ENCODE assay signal across 8 mouse cellular contexts in genomic region chr7:110164712-110165122, GRCm38 (mm10). TPM values are rescaled to one million over a fixed set of nuclear protein-coding genes. Genes with fewer than 3 reads are reported as not detected.
DNase-seq lines count a peak whose midpoint lies in the region; ATAC-seq and TF ChIP-seq lines count a peak whose summit lies in the region.

No protein-coding gene starts in this region.

- H3K9me3 ChIP-seq in kidney, embryonic 14.5 days (ENCODE audit: control insufficient read depth, low read length): no peaks in the 10 kb centered on the region
- H3K9me3 ChIP-seq in limb, embryonic 15.5 days: no peaks in the 10 kb centered on the region

- peak overlapping the region; percentile 85 for H3K27ac ChIP-seq in bone marrow macrophage, adult 2 months (ENCODE audit: insufficient read depth, low read depth, low read length)
- H3K27ac ChIP-seq in embryonic fibroblast, embryonic 13.5 days (ENCODE audit: insufficient read depth, low read length): peak overlapping the region; percentile 96
- peak overlapping the region; percentile 94 for H3K27ac ChIP-seq in kidney, embryonic 14.5 days (ENCODE audit: low read depth, low read length)
- H3K27ac ChIP-seq in limb, embryonic 15.5 days: peak overlapping the region; percentile 97

- WGBS in kidney, embryonic 14.5 days: under 1% methylated on average over 20 of the region's 20 CpGs
- WGBS in limb, embryonic 15.5 days: under 1% methylated on average over 20 of the region's 20 CpGs

- peak; percentile 64 for TF ChIP-seq CTCF in bone marrow macrophage, adult 2 months (IDR thresholded peaks at IDR 0.05; ENCODE audit: low read depth, low read length)
- peak; percentile 96 for TF ChIP-seq CTCF in embryonic fibroblast, embryonic 13.5 days (IDR thresholded peaks at IDR 0.05; ENCODE audit: borderline replicate concordance, insufficient read depth, low read length)

- peak; percentile 98 for DNase-seq in A20 (ENCODE audit: low read depth, low spot score)
- peak; percentile 91 to 94 for DNase-seq in heart, adult 9 months (ENCODE audit: low spot score in 2 of 2)
- DNase-seq in monocyte, adult 2 months (ENCODE audit: low read depth in 1 of 2, low spot score in 2 of 2): peak; percentile 80 to 88
- peak; percentile 95 to 96 for DNase-seq in spleen, postnatal 36 days (ENCODE audit: low spot score in 2 of 2)

- peaks cover 15% of the 10 kb centered on the region for H3K4me1 ChIP-seq in bone marrow macrophage, adult 2 months (ENCODE audit: control insufficient read depth, insufficient read depth, low read length)
- H3K4me1 ChIP-seq in embryonic fibroblast, embryonic 13.5 days (ENCODE audit: control insufficient read depth, insufficient read depth, low read length): 0 out of 2 replicates have a peak, but pooled peaks cover 2% of the 10 kb centered on the region
- H3K4me1 ChIP-seq in kidney, embryonic 14.5 days (ENCODE audit: control insufficient read depth, insufficient read depth, low read length): no peaks in the 10 kb centered on the region
- H3K4me1 ChIP-seq in limb, embryonic 15.5 days: 0 out of 2 replicates have a peak, but pooled peaks cover 3% of the 10 kb centered on the region

- ATAC-seq in kidney, embryonic 14.5 days (ENCODE audit: low FRiP score, low TSS enrichment): peak; percentile 95
- ATAC-seq in limb, embryonic 15.5 days (ENCODE audit: insufficient number of reproducible peaks, low FRiP score, low TSS enrichment, low read depth): peak; percentile 88

- H3K4me2 ChIP-seq in kidney, embryonic 14.5 days (replicated peaks; ENCODE audit: low read depth, low read length): peak overlapping the region; percentile 93
- peak overlapping the region; percentile 89 for H3K4me2 ChIP-seq in limb, embryonic 15.5 days

- no peaks in the 10 kb centered on the region for H3K27me3 ChIP-seq in kidney, embryonic 14.5 days (ENCODE audit: control insufficient read depth, insufficient read depth, low read length)
- H3K27me3 ChIP-seq in limb, embryonic 15.5 days: no peaks in the 10 kb centered on the region

- TF ChIP-seq POLR2A in bone marrow macrophage, adult 2 months (IDR thresholded peaks at IDR 0.05; ENCODE audit: borderline replicate concordance, low read depth, low read length): no peak
- TF ChIP-seq POLR2A in embryonic fibroblast, embryonic 13.5 days (IDR thresholded peaks at IDR 0.05; ENCODE audit: low read depth, low read length): peak; percentile 93

- peak overlapping the region; percentile 73 for H3K9ac ChIP-seq in kidney, embryonic 14.5 days (ENCODE audit: low read depth, low read length)
- H3K9ac ChIP-seq in limb, embryonic 15.5 days: peak overlapping the region; percentile 51

- H3K4me3 ChIP-seq in bone marrow macrophage, adult 2 months (ENCODE audit: insufficient read depth, low read length): peak overlapping the region; percentile 64
- peak overlapping the region; percentile 39 for H3K4me3 ChIP-seq in embryonic fibroblast, embryonic 13.5 days (ENCODE audit: insufficient read depth, low read length)
- H3K4me3 ChIP-seq in kidney, embryonic 14.5 days (ENCODE audit: low read length): peak overlapping the region; percentile 56
- peak overlapping the region; percentile 52 for H3K4me3 ChIP-seq in limb, embryonic 15.5 days

- no peaks in the 10 kb centered on the region for H3K36me3 ChIP-seq in kidney, embryonic 14.5 days (ENCODE audit: control insufficient read depth, insufficient read depth, low read length)
- no peaks in the 10 kb centered on the region for H3K36me3 ChIP-seq in limb, embryonic 15.5 days

RNA-seq across cellular contexts. Expression of gene Wee1, which starts 42.9 kb away (rescaled TPM):
- 7.1 and 7.2 TPM in 2 replicates for polyA plus RNA-seq in bone marrow macrophage, adult 2 months (2012; ENCODE audit: insufficient read depth, insufficient read length, missing spikeins)
- polyA plus RNA-seq in embryonic fibroblast, embryonic 13.5 days (2011; ENCODE audit: insufficient read length, low read depth, missing spikeins): 18.5 and 21.6 TPM in 2 replicates
- 29.4 and 35.7 TPM in 2 replicates for polyA plus RNA-seq in kidney, embryonic 14.5 days (2014; fragmentation: Nextera tagmentation; extraction: Ambion mirVana)
- 18.7 and 20.5 TPM in 2 replicates for polyA plus RNA-seq in limb, embryonic 15.5 days (2015; fragmentation: Nextera tagmentation; extraction: Ambion mirVana)

RNA-seq across cellular contexts. Expression of gene Swap70, which starts 56.8 kb away (rescaled TPM):
- polyA plus RNA-seq in bone marrow macrophage, adult 2 months (2012; ENCODE audit: insufficient read depth, insufficient read length, missing spikeins): 113 and 114 TPM in 2 replicates
- polyA plus RNA-seq in embryonic fibroblast, embryonic 13.5 days (2011; ENCODE audit: insufficient read length, low read depth, missing spikeins): 47.3 and 50.1 TPM in 2 replicates
- 15.7 and 30.3 TPM in 2 replicates for polyA plus RNA-seq in kidney, embryonic 14.5 days (2014; fragmentation: Nextera tagmentation; extraction: Ambion mirVana)
- polyA plus RNA-seq in limb, embryonic 15.5 days (2015; fragmentation: Nextera tagmentation; extraction: Ambion mirVana): 33.3 and 34.4 TPM in 2 replicates

Comparison
In these comparisons a context has a peak if more than half of its experiments do, and no peak if none do; other contexts are left out.
1. Peak in every context shown above with its lines: DNase-seq, ATAC-seq, H3K4me3 ChIP-seq and H3K27ac ChIP-seq.